Mouse (Mus musculus) limb, embryonic 15.5 days (tissue): Measurements from ENCODE around the gene LTO1. TPM values are rescaled to one million over a fixed set of nuclear protein-coding genes. Genes with fewer than 3 reads are reported as not detected.

Source experiments
- ATAC-seq: fragments of 200-750 bp; cut with Nextera tagmentation; 2 replicates; pipeline ENCODE4 v1.8.0; 2017; ENCODE audit warnings: low read depth, moderate TSS enrichment; ENCODE audit not compliant: insufficient number of reproducible peaks, low FRiP score, low TSS enrichment
- H3K27ac ChIP-seq: fragments of 300-500 bp; sonication (generic); 2 replicates; pipeline ENCODE4 v1.5.1; 2015; ENCODE audit warnings: moderate library complexity, mild to moderate bottlenecking, inconsistent platforms
- H3K27me3 ChIP-seq: fragments of 300-500 bp; sonication (generic); 2 replicates; pipeline ENCODE4 v1.6.1; 2015; ENCODE audit warnings: inconsistent platforms
- H3K36me3 ChIP-seq: fragments of 300-500 bp; sonication (generic); 2 replicates; pipeline ENCODE4 v1.6.1; 2015; ENCODE audit warnings: inconsistent platforms
- H3K4me1 ChIP-seq: fragments of 300-500 bp; sonication (generic); 2 replicates; pipeline ENCODE4 v1.6.1; 2015; ENCODE audit warnings: inconsistent platforms
- H3K4me2 ChIP-seq: fragments of 300-500 bp; sonication (generic); 2 replicates; pipeline ENCODE4 v1.6.1; 2015; ENCODE audit warnings: mild to moderate bottlenecking, inconsistent platforms
- H3K4me3 ChIP-seq: fragments of 300-500 bp; sonication (generic); 2 replicates; pipeline ENCODE4 v1.5.1; 2015; ENCODE audit warnings: mild to moderate bottlenecking, inconsistent platforms
- H3K9ac ChIP-seq: fragments of 300-500 bp; sonication (generic); 2 replicates; pipeline ENCODE4 v1.6.1; 2015; ENCODE audit warnings: inconsistent platforms
- H3K9me3 ChIP-seq: fragments of 300-500 bp; sonication (generic); 2 replicates; pipeline ENCODE4 v1.6.1; 2016; ENCODE audit warnings: inconsistent platforms
- WGBS: fragments of 180-500 bp; shearing (Covaris S2); methylation state at CpG from one replicate; pipeline ENCODE4 v1.1.7; 2015; 5-methylcytosine and 5-hydroxymethylcytosine counted together
- polyA plus RNA-seq: library from polyadenylated mRNA; unstranded; fragments of >200 nt; fragmentation: Nextera tagmentation; extraction: Ambion mirVana; gene quantifications from 2 replicates; pipeline ENCODE4 v1.2.1, GENCODE M21; 2015

Gene LTO1
- polyA plus RNA-seq, 1 experiment from 2014 or later = 28.1 TPM

DNA sequence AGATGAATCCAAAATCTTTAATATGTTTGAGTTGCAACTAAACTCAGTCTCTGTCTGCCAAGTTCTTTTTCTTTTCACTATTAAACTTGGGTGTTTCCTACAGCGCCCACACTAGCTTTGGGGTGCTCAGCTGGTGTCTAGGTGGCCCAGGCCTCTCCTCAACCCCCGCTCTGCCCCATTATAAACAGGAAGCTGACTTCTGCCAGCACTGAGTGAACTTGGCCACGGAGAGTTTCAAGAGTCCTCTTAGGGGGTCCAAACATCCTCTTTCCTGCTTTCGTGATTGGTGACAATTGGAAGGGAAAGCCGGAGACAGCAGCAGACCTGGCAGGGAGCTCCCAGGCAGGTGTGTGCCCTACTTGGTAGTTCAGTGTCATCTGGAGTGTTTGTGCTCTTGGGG is 64.9 kb downstream of the LTO1 start:
- H3K4me1 ChIP-seq = peaks cover 8% of the 10 kb centered on the region
- H3K36me3 ChIP-seq = no peaks in the 10 kb centered on the region
- H3K9ac ChIP-seq = no peak overlapping the region
- no peak overlapping the region for H3K4me3 ChIP-seq
- no peak overlapping the region for H3K4me2 ChIP-seq
- no peaks in the 10 kb centered on the region for H3K27me3 ChIP-seq
- H3K27ac ChIP-seq = no peak overlapping the region
- no peak for ATAC-seq
- no peaks in the 10 kb centered on the region for H3K9me3 ChIP-seq
- 71% methylated on average over 5 of the region's 5 CpGs for WGBS

Other genes starting within 250 kb of the LTO1 start
- 9.7 and 12.0 TPM in 2 replicates for gene Ano1, start 163.1 kb upstream of the LTO1 start, polyA plus RNA-seq
- gene Fgf3, start 77.0 kb upstream of the LTO1 start, polyA plus RNA-seq = 0.06 and 0.12 TPM in 2 replicates
- 0.38 and 0.61 TPM in 2 replicates for gene Fgf4, start 67.7 kb upstream of the LTO1 start, polyA plus RNA-seq
- not detected in 2 replicates for gene Fgf15, start 18.6 kb upstream of the LTO1 start, polyA plus RNA-seq
- gene Ccnd1, start 24.8 kb downstream of the LTO1 start, polyA plus RNA-seq = 129 TPM in 2 replicates